Mouse (Mus musculus): ENCODE measurements around the gene Rab7b.

Rab7b gene

GRCm38 (mm10) chr1:131695308-131695707 is 6.8 kb downstream of the Rab7b start:
- no peak for DNase-seq (ENCODE audit: low spot score)

DNA sequence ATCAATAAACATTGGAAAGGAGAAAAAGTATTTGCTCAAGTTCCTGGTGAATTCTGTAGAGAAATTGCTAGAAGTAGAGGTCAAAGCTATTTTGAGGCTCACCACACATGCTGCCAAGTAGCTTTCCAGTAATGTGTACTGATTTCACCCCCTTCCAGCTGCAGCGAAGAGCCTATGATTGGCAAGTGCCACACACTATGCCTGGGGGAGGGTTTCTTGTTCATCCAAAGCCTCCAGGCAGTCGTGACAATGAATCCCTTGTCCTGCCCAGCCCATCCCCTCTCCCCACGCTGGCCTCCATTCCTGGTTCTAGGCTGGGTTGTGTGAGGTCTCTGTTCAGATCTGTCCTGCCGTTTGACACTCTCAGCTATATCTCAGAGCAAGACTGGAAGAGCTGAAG is 7.8 kb downstream of the Rab7b start:
- no peak for DNase-seq (ENCODE audit: low spot score)

DNA sequence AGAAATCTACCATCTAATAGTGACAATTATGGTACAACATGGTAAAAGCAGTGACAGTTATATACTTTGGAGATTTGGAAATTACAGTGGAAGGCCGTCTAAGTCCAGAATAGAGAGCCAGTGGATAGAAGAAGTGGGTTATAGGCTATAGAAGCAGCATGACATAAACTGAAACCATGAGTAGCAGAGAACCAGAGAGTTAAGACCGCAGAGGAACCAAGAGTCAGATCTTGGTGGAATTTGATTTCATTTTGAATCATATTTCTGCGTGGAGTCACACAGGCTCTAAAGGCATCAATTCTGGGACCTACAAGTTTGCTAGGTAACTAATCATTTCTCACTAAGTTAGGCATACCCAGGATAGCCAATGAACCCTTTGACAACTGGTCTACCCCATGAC is 10.3 kb downstream of the Rab7b start:
- DNase-seq (ENCODE audit: low spot score) = no peak

- no peak for DNase-seq (ENCODE audit: low spot score)
Observed at GRCm38 (mm10) chr1:131699642-131700041, 11.1 kb downstream of the Rab7b start.

DNA sequence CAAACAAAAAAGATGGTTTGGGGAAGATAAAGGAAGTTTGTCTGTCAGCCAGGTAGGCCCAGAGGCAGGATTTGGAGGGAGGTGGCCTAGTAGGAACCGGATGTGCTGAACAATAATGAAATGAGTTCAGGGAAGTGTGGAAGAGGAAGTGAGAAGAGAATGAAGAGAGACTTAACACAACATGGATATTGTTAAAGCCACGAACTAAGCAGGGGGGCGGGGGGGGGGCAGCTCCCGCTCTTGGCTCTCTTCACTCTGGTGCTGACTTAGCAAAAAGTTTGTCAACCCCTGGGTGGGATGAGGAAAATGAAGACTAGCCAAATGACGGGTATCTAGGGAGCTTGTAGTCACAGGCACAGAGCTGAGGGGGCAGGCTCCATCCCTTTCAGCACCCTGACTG is 12.0 kb downstream of the Rab7b start:
- DNase-seq (ENCODE audit: low spot score) = no peak

DNA sequence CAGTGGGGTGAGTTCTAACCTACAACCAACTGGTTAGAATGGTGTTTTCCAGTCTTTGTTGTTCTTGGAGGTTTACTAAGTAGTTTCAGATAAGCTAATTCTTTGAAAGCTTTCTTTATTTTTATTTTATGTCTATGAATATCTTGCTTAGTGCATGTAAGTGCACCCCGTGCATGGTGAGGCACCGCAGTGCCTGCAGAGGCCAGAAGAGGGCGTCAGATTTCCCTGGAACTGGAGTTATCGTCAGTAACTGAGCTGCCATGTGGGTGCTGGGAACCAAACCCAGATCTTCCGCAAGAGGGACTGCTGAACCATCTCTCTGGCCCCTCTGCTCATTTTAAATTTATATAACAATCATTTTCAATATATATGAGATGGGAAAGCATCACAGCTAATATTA is 12.9 kb downstream of the Rab7b start:
- DNase-seq (ENCODE audit: low spot score) = no peak

DNA sequence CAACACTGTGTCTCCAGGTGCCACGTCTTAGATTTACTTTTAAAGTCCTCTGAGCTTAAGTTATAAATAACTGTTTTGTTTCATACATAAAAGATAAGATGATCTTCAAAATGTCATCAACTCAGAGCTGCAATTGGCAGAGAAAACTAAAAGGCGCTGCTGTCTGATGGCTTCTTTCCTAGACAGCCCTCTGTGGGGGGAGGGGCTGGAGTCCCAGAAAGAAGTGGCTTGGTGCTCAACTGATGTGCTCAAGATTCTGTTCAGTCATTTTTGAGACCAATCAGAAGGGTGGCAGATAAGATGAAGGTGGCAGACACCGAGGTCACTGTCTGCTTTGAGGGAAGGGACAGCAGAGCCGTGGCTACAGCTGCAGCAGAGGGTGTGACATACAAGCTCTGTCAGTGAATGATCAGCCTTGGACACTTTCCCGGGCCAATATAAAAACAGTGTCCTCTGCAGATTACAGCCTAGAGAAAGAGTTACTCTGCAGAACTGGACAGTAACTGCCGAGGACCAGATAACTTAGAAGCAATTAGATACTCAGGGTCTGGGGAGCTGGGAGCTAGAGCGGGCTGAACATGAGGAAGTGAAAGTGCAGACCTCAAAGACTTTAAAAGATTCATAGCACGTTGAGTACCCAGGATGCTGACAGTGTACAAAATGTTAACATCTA is 13.7 kb downstream of the Rab7b start:
- DNase-seq (ENCODE audit: low spot score) = no peak

GRCm38 (mm10) chr1:131703482-131703881 is 15.0 kb downstream of the Rab7b start:
- DNase-seq (ENCODE audit: low spot score) = no peak

- peak; percentile 66 for DNase-seq (ENCODE audit: low spot score)
Observed at GRCm38 (mm10) chr1:131708338-131708737, 19.8 kb downstream of the Rab7b start.

- DNase-seq (ENCODE audit: low spot score) = no peak
Observed at GRCm38 (mm10) chr1:131711518-131711917, 23.0 kb downstream of the Rab7b start.

DNA sequence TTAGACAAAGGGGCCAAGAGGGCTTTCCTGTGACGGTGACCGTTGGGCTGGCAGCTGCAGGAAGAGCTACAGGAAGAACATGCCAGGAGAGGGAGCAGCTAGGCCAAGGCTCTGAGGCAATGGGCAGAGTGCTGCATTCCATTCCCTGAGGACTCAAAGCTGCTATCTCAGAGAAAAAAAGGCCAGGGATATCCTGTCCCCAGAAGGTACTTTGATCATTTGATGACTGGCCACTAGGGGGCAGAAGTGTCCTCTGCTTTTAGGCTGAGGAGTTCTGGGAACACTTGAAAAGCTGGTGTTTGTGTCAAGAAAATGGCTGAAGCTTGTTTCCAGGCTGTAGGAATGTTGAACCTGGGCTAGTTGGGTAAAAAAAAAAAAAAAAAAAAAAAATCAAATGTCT is 23.9 kb downstream of the Rab7b start:
- DNase-seq (ENCODE audit: low spot score) = peak; percentile 66

DNA sequence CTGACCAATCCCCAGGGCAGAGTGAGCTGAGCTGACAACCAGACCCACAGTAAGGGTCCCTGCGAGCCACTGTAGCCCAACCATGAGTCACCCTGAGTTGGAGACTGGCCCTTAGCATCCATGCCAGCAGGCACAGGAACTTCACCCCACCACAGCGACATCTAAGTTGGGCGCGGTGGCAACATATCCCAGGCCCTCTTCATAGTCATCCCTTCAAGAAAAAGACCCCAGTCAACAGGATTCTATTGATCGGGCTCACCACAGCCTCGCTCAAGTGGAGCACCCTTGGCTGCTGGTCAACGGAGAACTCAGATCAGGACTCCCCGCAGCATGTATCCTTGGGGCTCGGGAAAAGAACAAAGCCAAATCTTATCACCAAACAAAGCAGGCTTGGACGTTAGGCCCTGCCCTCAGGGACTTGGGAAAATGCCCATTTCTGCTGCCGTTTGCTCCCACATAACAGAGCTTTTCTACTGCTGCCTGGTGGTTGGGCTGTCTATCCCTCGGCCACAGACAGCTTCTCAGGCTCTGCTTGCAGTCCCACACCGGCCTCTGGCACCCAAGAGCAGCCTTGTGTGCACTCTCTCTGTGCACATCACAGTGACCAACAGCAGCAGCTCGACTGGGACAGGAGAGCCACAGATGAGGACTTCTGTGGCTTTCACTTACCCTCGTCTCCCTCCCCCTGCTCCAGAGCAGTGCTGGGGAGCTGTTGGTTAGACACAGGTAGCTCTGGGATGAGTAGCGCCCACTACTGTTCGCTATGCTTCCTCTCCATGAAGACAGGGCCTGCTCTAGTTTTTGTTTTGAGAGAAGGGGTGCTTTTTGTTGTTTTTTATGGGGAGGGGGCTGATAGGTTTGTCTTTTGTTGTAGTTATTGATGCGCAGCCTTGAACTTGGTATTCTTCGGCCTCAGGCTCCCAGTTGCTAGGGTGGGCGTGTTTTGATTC is 26.2 kb downstream of the Rab7b start:
- peak; percentile 53 for DNase-seq (ENCODE audit: low spot score)

- no peak for DNase-seq (ENCODE audit: low spot score)
Observed at GRCm38 (mm10) chr1:131718952-131719694, 30.6 kb downstream of the Rab7b start.

- no peak for DNase-seq (ENCODE audit: low spot score)
Observed at GRCm38 (mm10) chr1:131721989-131722388, 33.5 kb downstream of the Rab7b start.

GRCm38 (mm10) chr1:131723549-131723948 is 35.1 kb downstream of the Rab7b start:
- no peak for DNase-seq (ENCODE audit: low spot score)

- DNase-seq (ENCODE audit: low spot score) = peak; percentile 29
Observed at GRCm38 (mm10) chr1:131726586-131726985, 38.1 kb downstream of the Rab7b start.

DNA sequence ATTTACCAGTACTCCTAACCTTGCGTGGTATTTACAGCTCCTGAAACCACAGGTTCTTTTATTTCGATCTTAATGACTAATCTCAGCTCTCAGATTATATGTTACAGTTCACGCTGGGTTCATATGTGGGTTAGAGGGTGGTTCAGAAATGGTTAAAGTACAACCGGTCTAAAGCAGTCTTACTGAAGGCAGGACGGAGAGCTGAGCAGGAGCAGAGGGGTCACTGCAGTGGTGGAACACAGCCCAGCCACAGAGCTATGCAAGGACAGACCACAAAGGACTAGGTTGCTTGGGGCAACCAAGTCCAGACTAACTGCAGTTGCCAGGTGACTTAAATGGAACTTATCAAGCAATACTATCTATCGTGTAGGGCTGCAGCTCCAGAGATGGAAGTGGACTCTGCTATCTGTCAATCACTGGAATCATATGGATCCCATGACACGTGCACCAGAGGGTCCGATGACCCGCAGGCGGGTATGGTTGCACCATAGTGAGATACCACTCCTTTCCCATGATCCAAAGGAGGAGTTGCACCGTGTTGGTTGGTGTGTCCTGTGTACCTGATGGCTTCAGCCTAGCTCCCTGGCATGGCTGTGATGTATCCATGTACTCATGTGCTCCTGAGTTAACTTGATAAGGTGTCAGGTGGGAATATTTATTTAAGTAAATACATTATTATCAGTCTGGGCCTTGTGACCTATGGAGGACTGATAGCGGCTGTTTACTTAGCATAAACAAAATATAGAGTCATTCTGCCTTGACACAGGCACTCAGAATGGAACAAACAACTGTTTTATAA is 42.3 kb downstream of the Rab7b start:
- DNase-seq (ENCODE audit: low spot score) = no peak

- DNase-seq (ENCODE audit: low spot score) = no peak
Observed at GRCm38 (mm10) chr1:131733474-131734180, 45.1 kb downstream of the Rab7b start.

- DNase-seq (ENCODE audit: low spot score) = no peak
Observed at GRCm38 (mm10) chr1:131734657-131735273, 46.3 kb downstream of the Rab7b start.

- no peak for DNase-seq (ENCODE audit: low spot score)
Observed at GRCm38 (mm10) chr1:131736494-131736893, 48.0 kb downstream of the Rab7b start.

DNA sequence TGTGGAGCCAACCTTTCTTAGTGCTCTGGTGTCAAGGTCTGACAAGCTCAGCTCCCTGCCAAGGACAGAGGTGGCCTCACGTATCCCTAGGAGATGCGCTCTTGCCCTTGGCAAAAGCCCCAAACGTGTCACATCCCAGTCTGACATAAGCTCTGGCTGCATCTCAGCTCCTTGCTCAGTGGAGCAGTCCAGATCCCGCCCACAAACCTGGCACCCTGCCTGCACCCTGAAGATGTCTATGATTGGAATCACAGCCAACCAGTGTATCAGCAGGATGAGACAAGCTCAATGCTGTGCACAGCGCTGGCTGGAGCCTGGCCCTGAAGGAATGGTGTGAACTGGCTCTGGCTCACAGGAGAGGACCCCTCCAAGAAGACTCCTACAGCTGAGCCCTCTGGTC is 48.8 kb downstream of the Rab7b start:
- DNase-seq (ENCODE audit: low spot score) = peak; percentile 84
